Mouse (Mus musculus) spleen, adult 18-20 months (tissue): Measurements from ENCODE around the gene Padi3.

Experiments
- DNase-seq, 2 experiments: peaks; one replicate each; pipeline ENCODE4 v3.0.0; 2022; ENCODE audit warnings: mixed read lengths in 2 of 2

Padi3 gene

GRCm38 (mm10) chr4:140810458-140811260 lies at the start of gene Padi3:
TSS of gene Padi3 (minus strand) at chr4:140810648.
- no peak for DNase-seq

DNA sequence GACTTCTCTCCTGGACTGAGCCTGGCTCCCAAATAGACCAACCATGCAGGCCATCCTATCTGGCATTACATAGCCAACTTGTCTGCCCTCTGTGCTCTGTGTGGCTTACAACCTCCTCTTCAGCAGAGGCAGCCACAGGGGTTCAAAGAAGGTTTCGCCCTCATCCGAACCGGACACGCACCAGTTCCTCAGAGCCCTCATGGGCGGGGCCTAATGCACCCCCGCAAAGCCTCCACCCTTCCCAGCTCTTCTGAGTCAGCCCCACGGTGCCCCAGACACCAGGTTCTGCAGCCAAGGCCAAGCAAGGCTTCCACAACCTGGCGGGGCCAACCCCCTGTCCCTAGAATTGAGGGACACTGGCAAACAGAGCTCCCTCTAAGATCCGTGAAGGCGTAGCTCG lies 48.8 kb upstream of the Padi3 start:
- DNase-seq, result peak; percentile 22 to 34

DNA sequence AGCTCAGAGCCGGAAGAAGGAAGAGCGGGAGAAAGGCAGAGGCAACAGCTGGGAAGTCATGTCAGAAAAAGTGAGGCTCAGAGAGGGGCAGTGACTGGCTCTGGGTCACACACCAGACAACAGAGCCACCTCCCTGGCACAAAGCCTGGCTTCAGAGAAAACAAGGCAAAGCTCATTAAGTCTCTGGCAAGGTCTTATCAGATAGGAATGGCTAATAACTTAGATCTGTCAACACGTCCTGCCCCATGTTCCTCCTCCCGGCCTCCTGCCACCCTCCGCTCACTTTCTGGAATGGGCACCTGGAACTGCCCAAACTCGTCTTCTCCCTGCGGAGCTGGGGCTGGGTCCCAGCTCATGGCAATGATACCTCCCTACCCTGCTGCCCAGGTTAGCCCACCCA lies 47.4 kb upstream of the Padi3 start:
- no peak for DNase-seq

- no peak for DNase-seq
These were observed 46.6 kb upstream of the Padi3 start for GRCm38 (mm10) chr4:140857041-140857440.

- no peak for DNase-seq
These were observed 44.7 kb upstream of the Padi3 start for GRCm38 (mm10) chr4:140855151-140855550.

DNA sequence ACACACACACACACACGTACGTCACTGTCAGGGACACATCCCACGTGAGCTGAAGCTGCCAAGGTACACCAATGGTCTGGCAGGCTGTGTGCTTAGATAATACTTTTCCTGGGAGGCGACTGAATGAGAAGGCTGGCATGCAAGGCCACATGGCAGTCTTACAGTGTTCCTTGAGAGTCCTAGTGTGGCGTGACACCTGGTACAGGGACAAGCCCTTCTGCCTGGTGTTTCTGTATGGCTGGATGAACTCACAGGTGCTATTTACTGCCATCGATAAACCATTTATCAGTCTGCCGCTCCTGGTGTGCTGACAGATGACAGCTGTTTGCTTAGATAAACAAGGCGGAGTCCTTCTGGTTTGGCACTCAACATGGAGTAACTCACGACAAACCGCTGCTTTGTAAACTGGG lies 44.0 kb upstream of the Padi3 start:
- DNase-seq, result no peak

- no peak for DNase-seq
These were observed 43.2 kb upstream of the Padi3 start for GRCm38 (mm10) chr4:140853626-140854025.

DNA sequence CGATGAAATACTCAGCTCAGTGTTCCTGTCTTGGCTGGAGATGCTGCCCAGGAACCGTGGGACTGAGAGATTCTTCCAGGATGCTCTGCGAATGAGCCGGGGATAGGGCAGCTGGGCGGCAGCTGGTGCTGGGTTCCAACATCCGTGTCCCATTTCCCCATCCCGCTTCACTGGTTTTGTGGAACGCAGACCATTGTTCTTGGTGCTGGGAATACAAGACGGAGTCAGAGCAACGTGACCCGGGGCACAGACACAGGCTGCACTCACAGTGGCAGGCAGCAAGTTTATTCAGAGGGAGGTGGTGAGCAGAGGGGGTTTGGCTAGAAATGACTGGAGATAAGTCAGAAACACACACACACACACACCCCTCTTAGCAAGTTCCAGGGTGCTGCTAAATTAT lies 38.9 kb upstream of the Padi3 start:
- DNase-seq, result no peak

- no peak for DNase-seq
These were observed 35.2 kb upstream of the Padi3 start, which contains the start of gene Padi1 for GRCm38 (mm10) chr4:140845666-140846065. TSS of gene Padi1 (minus strand) at chr4:140845778.

DNA sequence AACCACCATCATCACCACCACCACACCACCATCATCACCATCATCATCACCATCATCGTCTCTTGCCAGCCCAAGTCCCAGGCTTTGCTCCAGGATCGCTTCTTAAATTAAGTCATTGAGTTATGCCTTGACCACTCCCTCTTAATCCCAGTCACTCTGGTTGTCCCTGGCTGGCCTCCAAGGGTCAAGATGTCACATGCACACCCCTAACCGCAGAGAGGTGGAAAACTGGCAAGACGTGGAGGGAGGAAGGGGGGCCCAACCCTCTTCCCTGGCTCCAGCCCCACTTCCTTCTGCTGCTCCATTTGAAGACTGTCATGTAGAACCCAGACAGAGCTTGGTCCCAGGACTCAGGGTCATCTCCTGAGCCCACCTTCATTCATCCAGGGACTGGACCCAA lies 34.5 kb upstream of the Padi3 start:
- no peak for DNase-seq

DNA sequence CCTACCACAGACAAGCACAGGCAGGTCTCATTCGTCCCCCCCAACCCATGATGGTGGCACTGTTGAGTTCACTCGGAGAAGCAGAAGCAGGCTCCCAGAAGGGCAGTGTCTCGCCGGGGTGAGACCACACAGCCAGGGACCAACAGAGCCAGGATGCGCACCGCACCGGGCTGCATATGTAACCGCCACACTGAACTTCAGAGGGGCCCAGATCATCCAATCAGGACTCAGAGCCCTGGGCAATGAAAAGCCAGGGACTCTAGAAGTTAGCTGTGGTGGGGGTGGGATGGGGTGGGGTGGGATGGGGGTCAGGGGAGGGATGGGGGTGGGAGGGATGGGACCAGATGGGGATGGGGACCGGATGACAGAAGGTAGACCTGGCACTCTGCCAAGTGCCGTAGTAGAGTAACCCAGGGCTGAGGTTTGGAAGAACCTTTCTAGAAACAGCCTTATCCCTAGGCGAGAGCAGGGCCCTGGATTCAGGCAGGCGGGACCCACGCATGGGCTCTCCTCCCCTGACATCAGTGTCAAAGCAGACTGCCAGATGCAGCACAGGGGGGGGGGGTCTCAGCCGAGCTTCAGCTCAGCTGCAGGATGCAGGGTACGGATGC lies 33.3 kb upstream of the Padi3 start:
- no peak for DNase-seq

DNA sequence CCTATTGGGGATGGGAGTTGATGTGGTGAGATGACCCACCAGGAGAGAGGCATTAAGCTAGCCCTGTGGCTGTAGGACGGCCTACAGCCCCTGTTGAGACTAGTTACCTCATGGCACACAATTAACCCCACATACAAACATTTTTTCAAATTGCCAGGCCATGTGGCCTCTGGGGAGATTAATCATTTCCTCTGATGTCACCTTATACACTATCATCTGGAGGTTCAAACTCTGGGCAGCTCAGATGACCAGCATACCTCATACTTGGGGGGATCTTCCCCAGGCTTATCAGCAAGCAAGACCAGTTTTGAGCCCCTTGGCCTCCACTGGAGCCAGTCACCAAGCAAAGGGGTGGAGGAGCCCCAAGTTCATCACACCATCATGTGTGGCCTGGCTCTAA lies 32.5 kb upstream of the Padi3 start:
- no peak for DNase-seq

DNA sequence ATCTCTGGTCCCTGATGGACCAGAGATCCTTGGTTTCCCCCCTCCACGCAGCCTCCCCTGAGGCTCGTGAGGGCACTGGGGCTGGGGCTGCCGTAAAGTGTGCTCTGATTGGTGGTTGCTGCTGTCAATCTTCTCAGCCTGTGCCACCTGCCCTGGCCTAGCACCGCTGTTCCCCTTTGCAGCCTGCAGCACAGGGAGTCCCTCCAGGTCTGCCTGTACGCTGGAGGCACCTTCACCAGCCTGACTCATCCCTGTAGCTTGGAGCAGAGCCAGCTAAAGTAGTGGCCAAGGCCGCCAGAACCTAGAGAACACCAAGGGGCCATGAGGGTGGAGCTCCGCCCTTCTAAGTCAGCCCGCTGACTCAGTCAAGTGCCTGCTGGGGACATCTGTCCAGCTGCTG lies 27.4 kb upstream of the Padi3 start:
- no peak for DNase-seq

- no peak for DNase-seq
These were observed 25.9 kb upstream of the Padi3 start for GRCm38 (mm10) chr4:140836208-140836866.

DNA sequence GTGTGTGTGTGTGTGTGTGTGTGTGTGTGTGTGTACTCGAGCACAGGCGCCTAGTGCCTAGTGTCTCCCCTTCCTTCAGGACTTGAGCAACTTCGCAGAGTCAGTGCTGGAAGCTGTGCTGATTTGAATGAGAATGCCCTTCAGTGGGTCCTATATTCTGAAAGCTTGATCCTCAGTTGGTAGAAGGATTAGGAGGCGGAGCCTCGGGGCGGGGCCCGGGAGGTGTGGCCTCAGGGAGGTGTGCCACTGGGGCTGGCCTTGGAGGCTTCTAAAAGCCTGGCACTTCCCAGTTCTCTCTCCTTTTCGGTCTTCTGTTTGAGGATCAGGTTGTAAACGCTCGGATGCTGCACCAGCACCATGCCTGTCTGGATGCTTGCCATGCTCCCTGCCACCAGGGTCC lies 25.2 kb upstream of the Padi3 start:
- no peak for DNase-seq

- DNase-seq, result no peak
These were observed 24.0 kb upstream of the Padi3 start for GRCm38 (mm10) chr4:140834327-140834934.

DNA sequence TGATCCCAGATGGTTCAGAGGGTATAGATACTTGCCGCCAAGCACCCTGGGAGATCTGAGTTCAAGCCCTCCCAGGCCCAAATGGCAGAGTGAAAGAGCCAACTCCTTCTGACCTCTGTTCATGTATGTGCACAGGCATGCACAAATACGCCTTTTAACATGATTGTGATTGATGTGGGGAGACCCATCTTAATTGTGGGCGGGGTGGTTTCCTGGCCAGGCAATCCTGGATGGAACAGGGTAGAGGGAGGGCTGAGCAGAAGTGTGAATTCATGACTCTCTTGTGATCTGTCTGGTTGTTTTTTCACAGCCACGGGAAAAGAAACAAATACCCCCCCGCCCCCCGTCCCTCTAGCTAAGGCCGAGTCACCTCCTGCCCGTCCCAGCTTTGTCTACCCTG lies 22.4 kb upstream of the Padi3 start:
- no peak for DNase-seq

DNA sequence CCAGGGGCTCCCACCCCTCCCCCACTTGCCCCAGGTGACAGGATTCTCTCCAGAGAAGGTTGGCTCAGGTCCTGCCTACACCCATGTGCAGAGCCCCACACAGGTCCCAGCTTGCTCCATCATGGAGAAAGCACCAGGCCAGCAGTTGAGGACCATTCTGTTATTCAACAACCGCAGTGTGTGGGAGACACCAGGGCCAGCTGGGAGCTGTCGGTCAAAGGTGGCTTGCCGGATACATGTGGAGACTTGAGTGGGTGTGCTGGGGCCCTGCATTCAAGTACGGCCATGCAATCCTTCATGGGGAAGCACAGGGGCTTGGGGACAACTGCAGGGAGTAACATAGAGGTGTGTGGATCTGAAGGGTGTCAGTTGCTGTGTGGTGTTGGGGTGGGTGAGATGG lies 21.4 kb upstream of the Padi3 start:
- no peak for DNase-seq

GRCm38 (mm10) chr4:140827237-140827636 lies 16.8 kb upstream of the Padi3 start:
- no peak for DNase-seq

- no peak for DNase-seq
These were observed 15.5 kb upstream of the Padi3 start for GRCm38 (mm10) chr4:140825942-140826341.

DNA sequence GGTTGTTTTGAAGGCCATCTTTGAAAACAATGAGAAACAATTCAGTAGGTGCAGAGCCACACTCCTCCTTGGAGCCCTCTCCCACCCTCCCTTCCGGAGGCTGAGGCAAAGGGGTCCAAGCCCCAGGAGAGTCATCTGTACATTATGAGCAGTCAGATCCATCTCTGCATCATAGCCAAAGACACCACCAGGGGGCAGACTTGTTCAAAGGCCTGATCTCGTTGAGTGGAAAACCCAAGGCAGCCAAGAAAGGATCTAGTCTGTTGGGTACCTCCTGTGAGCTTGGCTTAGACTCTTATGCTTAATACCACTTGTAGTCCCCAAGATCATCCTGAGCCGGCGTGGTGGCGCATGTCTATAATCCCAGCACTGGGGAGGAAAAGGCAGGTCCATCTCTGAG lies 11.5 kb upstream of the Padi3 start:
- DNase-seq, result peak; percentile 22 to 60

DNA sequence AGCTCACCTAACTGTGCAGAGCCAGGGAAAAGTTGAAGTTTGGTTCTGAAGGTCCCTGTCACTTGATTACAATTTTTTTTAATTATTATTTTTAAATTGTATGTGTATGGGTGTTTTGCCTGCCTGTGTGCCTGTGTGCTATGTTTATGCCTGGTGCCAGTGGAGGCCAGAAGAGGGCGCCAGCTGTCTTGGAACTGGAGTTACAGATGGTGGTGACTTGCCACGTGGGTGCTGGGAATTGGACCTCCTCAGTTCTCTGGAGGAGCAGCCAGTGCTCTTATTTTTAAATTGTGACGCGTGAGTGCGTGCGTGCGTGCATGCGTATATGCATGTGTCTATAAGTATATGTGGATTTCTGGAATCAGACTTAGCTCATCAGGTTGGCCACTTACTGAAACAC lies 7.0 kb upstream of the Padi3 start:
- DNase-seq, result no peak
